Mouse (Mus musculus) frontal cortex, postnatal 36 days (tissue): ENCODE results near the gene Dhh.

ENCODE experiments used
- DNase-seq, 2 experiments: peaks; one replicate each; pipeline ENCODE4 v3.0.0; 2022; ENCODE audit warnings: low spot score in 2 of 2

The Dhh gene

GRCm38 (mm10) chr15:98871916-98872888 lies 26.1 kb downstream of the Dhh start:
- DNase-seq = peak; percentile 93 to 94

GRCm38 (mm10) chr15:98871070-98871915 lies 27.0 kb downstream of the Dhh start, which contains the start of gene Kmt2d:
Kmt2d (minus strand) TSS chr15:98871204.
- no peak for DNase-seq

GRCm38 (mm10) chr15:98870179-98871069 lies 27.9 kb downstream of the Dhh start:
- no peak for DNase-seq

GRCm38 (mm10) chr15:98869342-98870178 lies 28.8 kb downstream of the Dhh start:
- no peak for DNase-seq

GRCm38 (mm10) chr15:98868346-98869063 lies 29.8 kb downstream of the Dhh start:
- DNase-seq = no peak

- DNase-seq = peak; percentile 44 to 64
Measured at GRCm38 (mm10) chr15:98867321-98867720, 31.0 kb downstream of the Dhh start.

- no peak for DNase-seq
Measured at GRCm38 (mm10) chr15:98866501-98866900, 31.8 kb downstream of the Dhh start.

- DNase-seq = no peak
Measured at GRCm38 (mm10) chr15:98865771-98866170, 32.6 kb downstream of the Dhh start.

GRCm38 (mm10) chr15:98864951-98865350 lies 33.4 kb downstream of the Dhh start:
- no peak for DNase-seq

- no peak for DNase-seq
Measured at GRCm38 (mm10) chr15:98863451-98863958, 34.8 kb downstream of the Dhh start.

GRCm38 (mm10) chr15:98861701-98862410 lies 36.5 kb downstream of the Dhh start:
- no peak for DNase-seq

GRCm38 (mm10) chr15:98860921-98861320 lies 37.4 kb downstream of the Dhh start:
- no peak for DNase-seq

GRCm38 (mm10) chr15:98859319-98860043 lies 38.9 kb downstream of the Dhh start:
- DNase-seq = no peak

GRCm38 (mm10) chr15:98854214-98854613 lies 44.1 kb downstream of the Dhh start:
- DNase-seq = no peak

GRCm38 (mm10) chr15:98853161-98853937 lies 45.0 kb downstream of the Dhh start:
- no peak for DNase-seq

GRCm38 (mm10) chr15:98852733-98853132 lies 45.6 kb downstream of the Dhh start:
- DNase-seq = no peak

- no peak for DNase-seq
Measured at GRCm38 (mm10) chr15:98852071-98852470, 46.3 kb downstream of the Dhh start.
